Mouse (Mus musculus): ENCODE results near the gene Gm3839.
"Not testable (repeated sequence)": the region's sequence is repeated elsewhere in the genome, so short reads cannot be mapped to it uniquely, and the experiment has no call there.

Gm3839 gene

DNA sequence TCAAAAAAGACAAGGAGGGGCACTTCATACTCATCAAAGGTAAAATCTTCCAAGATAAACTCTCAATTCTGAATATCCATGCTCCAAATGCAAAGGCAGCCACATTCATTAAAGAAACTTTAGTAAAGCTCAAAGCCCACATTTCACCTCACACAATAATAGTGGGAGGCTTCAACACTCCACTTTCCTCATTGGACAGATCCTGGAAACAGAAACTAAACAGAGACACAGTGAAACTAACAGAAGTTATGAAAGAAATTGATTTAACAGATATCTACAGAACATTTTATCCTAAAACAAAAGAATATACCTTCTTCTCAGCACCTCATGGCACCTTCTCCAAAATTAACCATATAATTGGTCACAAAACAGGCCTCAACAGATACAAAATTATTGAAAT lies at the start of gene Gm3839:
Gene Gm3839, minus strand, starts transcription at position 101 of the 400 bp plus-strand sequence.
- in situ Hi-C loops (cut with MboI, MseI): not testable (repeated sequence)

- in situ Hi-C loops (cut with MboI, MseI): no loop called here
These were observed 49.1 kb upstream of the Gm3839 start for GRCm38 (mm10) chr14:11405661-11406060.

GRCm38 (mm10) chr14:11377846-11378245 lies 21.3 kb upstream of the Gm3839 start:
- in situ Hi-C loops (cut with MboI, MseI): no loop called here

- in situ Hi-C loops (cut with MboI, MseI): no loop called here
These were observed 18.7 kb upstream of the Gm3839 start for GRCm38 (mm10) chr14:11375225-11375624.

- in situ Hi-C loops (cut with MboI, MseI): no loop called here
These were observed 10.4 kb downstream of the Gm3839 start for GRCm38 (mm10) chr14:11346086-11346485.

DNA sequence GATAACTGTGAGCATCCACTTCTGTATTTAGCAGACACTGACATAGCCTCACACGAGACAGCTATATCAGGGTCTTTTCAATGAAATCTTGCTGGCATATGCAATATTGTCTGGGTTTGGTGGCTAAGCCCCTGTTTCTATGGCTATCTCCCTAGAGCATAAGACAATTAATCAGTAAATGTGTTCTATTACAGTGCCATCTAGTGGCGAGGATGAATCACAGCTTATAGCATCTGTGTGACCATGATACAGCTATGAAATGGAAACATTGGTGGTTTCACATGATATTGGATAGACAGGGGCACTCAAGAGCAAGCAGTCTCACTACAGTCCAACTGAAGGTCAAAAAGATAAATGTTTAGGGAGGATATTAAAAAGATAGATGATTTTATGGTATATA lies 26.5 kb downstream of the Gm3839 start:
- in situ Hi-C loops (cut with MboI, MseI): loop anchor here in 1 of 2 experiments (10.0 kb wide), 1 partner anchor 1345 kb away; no protein-coding TSS in a partner anchor

DNA sequence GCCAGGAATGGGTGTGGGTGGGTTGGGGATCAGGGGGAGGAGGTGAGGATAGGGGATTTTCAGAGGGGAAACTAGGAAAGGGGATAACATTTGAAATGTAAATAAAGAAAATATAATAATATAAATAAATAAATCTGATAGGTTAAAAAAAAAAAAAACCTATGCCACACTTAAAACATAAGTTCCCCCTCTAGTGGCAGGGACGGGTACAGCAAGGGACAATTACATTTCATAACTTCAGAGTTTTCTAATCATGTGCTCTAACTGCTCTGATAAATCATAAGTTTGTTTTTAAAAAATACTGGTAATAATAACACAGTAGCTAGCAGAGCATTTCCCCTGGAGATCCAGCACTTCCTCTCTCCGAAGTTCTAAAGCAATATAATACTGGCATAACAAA lies 49.4 kb downstream of the Gm3839 start:
- in situ Hi-C loops (cut with MboI, MseI): loop anchor here (10.0 to 25.0 kb wide), 3 partner anchors 682 to 1912 kb away; no protein-coding TSS in a partner anchor

GRCm38 (mm10) chr14:11287956-11288355 lies 68.6 kb downstream of the Gm3839 start:
- in situ Hi-C loops (cut with MboI, MseI): not testable (repeated sequence)

DNA sequence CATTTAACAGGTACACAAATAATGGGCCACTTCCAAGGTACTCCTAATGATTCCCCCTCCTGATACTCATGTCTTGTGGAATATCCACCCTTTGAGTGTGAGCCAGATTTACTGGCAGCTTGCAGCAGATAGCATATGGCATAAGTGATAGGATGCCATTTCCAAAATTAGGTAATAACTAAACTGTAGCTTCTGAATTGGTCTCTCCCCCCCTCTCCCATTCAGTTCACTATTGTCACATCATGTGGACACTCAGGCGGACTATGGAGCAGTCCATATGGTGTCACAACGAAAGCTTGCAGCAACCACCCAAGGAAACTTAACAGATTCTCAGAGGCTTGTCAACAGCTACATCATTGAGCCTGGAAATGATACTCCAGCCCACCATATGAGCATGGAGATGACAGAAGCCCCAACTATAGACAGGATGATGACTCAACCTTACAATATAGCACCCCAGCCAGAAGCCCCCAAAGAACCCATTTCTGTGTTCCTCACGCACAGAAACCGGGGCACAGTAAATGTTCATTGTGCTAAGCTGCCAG lies 99.3 kb downstream of the Gm3839 start:
- in situ Hi-C loops (cut with MboI, MseI): no loop called here

DNA sequence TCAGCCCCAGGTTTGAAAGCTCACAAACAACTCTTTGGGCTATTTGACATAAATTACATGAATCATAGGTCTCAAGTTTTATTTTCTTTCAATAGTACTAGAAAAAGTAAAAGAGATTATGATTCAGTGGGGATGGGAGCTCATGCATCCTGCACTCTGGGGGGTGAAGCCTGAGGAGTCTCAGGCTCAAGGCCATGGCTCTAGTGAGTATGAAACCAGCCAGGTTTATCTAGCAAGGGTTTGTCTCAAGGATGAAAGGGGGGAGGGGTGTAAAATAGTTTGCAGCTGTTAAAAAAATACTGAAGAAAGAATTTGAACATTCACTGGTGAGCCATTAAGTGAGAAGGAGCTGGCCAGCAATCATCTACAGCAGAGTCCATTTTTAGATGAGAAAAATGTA lies 108.5 kb downstream of the Gm3839 start:
- in situ Hi-C loops (cut with MboI, MseI): no loop called here

GRCm38 (mm10) chr14:11244546-11244945 lies 112.0 kb downstream of the Gm3839 start:
- in situ Hi-C loops (cut with MboI, MseI): no loop called here

- in situ Hi-C loops (cut with MboI, MseI): no loop called here
These were observed 124.4 kb downstream of the Gm3839 start for GRCm38 (mm10) chr14:11232086-11232485.

All from T-helper 17 cell (primary cell).